ENCODE assay signal across 8 mouse cellular contexts in the genomic region with DNA sequence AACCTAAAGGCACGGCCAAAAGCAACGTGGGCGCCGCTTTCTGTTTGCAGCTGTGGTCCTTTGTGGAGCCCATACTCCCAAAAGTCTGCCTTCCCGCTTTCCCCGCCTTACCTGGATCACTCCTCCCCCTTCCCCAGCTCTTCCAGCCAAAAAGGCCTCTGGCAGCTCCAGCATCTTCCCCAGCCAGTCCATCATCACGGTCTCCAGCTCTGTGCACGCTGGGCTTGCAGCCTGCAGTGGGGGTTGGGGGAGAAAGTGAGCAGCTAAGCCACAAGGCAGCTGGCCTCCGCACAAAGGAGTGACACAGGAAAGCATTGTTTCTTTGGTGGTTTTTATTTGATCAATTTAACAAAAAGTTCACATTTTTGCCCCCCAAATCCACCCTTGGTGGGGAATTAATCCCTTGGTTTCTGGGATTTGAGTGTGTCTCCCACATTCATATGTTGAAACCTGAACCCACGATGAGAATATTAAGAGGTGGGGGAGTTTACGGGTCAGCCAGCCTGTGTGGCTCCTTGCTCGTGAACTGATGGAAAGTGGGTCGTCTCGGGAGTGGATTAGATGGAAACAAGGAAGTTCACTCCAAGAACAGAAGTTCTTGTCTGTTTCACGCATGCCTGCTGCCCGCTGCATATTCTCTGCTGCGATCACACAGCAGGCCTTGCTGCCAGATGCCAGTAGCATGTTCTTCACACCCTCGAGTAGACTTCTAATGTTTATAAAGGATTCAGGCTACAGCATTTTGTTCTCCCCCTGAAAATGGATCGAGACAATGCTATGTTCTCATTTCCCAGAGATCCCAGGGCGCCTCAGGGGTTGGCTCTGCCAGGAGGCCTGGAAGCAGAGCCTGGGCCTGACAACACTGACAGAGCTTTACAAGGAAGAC. TPM values are rescaled to one million over a fixed set of nuclear protein-coding genes. Genes with fewer than 3 reads are reported as not detected.
DNase-seq lines count a peak whose midpoint lies in the region; ATAC-seq and TF ChIP-seq lines count a peak whose summit lies in the region.

No protein-coding gene starts in this region.

- peaks cover 57% of the 10 kb centered on the region for H3K4me1 ChIP-seq in midbrain, embryonic 10.5 days
- H3K4me1 ChIP-seq in midbrain, postnatal 0 days (ENCODE audit: insufficient read depth, low read length), result no peaks in the 10 kb centered on the region; the same call in 1 of the 2 replicates
- peaks cover 39% of the 10 kb centered on the region for H3K4me1 ChIP-seq in forebrain, embryonic 12.5 days
- peaks cover 58% of the 10 kb centered on the region for H3K4me1 ChIP-seq in heart, embryonic 15.5 days (replicated peaks)
- H3K4me1 ChIP-seq in liver, embryonic 12.5 days, result peaks cover 56% of the 10 kb centered on the region

- H3K9me3 ChIP-seq in midbrain, embryonic 10.5 days (replicated peaks), result no peaks in the 10 kb centered on the region
- H3K9me3 ChIP-seq in midbrain, postnatal 0 days (ENCODE audit: low read length), result no peaks in the 10 kb centered on the region
- no peaks in the 10 kb centered on the region for H3K9me3 ChIP-seq in forebrain, embryonic 12.5 days
- no peaks in the 10 kb centered on the region for H3K9me3 ChIP-seq in heart, embryonic 15.5 days (replicated peaks)
- H3K9me3 ChIP-seq in liver, embryonic 12.5 days (replicated peaks), result no peaks in the 10 kb centered on the region

- H3K4me2 ChIP-seq in midbrain, postnatal 0 days (ENCODE audit: low read depth, low read length, poor library complexity, severe bottlenecking), result no peak overlapping the region
- H3K4me2 ChIP-seq in forebrain, embryonic 12.5 days, result no peak overlapping the region
- no peak overlapping the region for H3K4me2 ChIP-seq in heart, embryonic 15.5 days
- H3K4me2 ChIP-seq in liver, embryonic 12.5 days, result no peak overlapping the region

- H3K27ac ChIP-seq in midbrain, embryonic 10.5 days (replicated peaks), result peak overlapping the region; percentile 83
- H3K27ac ChIP-seq in midbrain, postnatal 0 days (ENCODE audit: low read depth, low read length), result no peak overlapping the region
- H3K27ac ChIP-seq in forebrain, embryonic 12.5 days, result peak overlapping the region; percentile 70
- H3K27ac ChIP-seq in heart, embryonic 15.5 days, result peak overlapping the region; percentile 85
- 0 out of 2 replicates have a peak overlapping the region, but pooled peaks have one; percentile 25 for H3K27ac ChIP-seq in liver, embryonic 12.5 days

- DNase-seq in midbrain, embryonic 10.5 days (ENCODE audit: low spot score), result peak; percentile 64
- DNase-seq in midbrain, postnatal 0 days (ENCODE audit: low spot score), result no peak
- DNase-seq in urinary bladder, postnatal 25 days (ENCODE audit: low spot score), result peak; percentile 29
- no peak for DNase-seq in cerebellum, adult 9-11 months
- no peak for DNase-seq in adrenal gland, postnatal 10 days

- no peaks in the 10 kb centered on the region for H3K36me3 ChIP-seq in midbrain, embryonic 10.5 days
- H3K36me3 ChIP-seq in midbrain, postnatal 0 days (ENCODE audit: insufficient read depth, low read length), result no peaks in the 10 kb centered on the region
- H3K36me3 ChIP-seq in forebrain, embryonic 12.5 days (replicated peaks), result no peaks in the 10 kb centered on the region
- no peaks in the 10 kb centered on the region for H3K36me3 ChIP-seq in heart, embryonic 15.5 days
- H3K36me3 ChIP-seq in liver, embryonic 12.5 days, result no peaks in the 10 kb centered on the region

- no peak for ATAC-seq in midbrain, postnatal 0 days (ENCODE audit: low FRiP score)
- peak; percentile 42; the same call in 1 of the 2 replicates for ATAC-seq in forebrain, embryonic 12.5 days (ENCODE audit: low FRiP score)
- peak; percentile 63 for ATAC-seq in heart, embryonic 15.5 days (replicated peaks; ENCODE audit: insufficient number of reproducible peaks, insufficient read depth, low FRiP score, low read depth)
- ATAC-seq in liver, embryonic 12.5 days, result no peak

- 46% methylated on average over 20 of the region's 20 CpGs for WGBS in midbrain, embryonic 10.5 days
- WGBS in midbrain, postnatal 0 days, result 40% methylated on average over 20 of the region's 20 CpGs
- WGBS in forebrain, embryonic 12.5 days, result 38% methylated on average over 20 of the region's 20 CpGs
- 55% methylated on average over 20 of the region's 20 CpGs for WGBS in heart, embryonic 15.5 days
- WGBS in liver, embryonic 12.5 days (ENCODE audit: insufficient replicate concordance), result 56% methylated on average over 20 of the region's 20 CpGs

- no peak for TF ChIP-seq CTCF in midbrain, postnatal 0 days (IDR thresholded peaks at IDR 0.05)

- H3K9ac ChIP-seq in midbrain, postnatal 0 days (replicated peaks; ENCODE audit: low read length, poor library complexity, severe bottlenecking), result no peak overlapping the region
- H3K9ac ChIP-seq in forebrain, embryonic 12.5 days, result 0 out of 2 replicates have a peak overlapping the region, but pooled peaks have one; percentile 1
- H3K9ac ChIP-seq in heart, embryonic 15.5 days, result no peak overlapping the region
- no peak overlapping the region for H3K9ac ChIP-seq in liver, embryonic 12.5 days

- H3K4me3 ChIP-seq in midbrain, embryonic 10.5 days, result no peak overlapping the region
- no peak overlapping the region for H3K4me3 ChIP-seq in midbrain, postnatal 0 days (ENCODE audit: low read depth, low read length)
- H3K4me3 ChIP-seq in forebrain, embryonic 12.5 days (replicated peaks), result no peak overlapping the region
- no peak overlapping the region for H3K4me3 ChIP-seq in heart, embryonic 15.5 days
- no peak overlapping the region for H3K4me3 ChIP-seq in liver, embryonic 12.5 days

- peaks cover 20% of the 10 kb centered on the region for H3K27me3 ChIP-seq in midbrain, embryonic 10.5 days (ENCODE audit: low read depth, poor library complexity, severe bottlenecking)
- no peaks in the 10 kb centered on the region for H3K27me3 ChIP-seq in midbrain, postnatal 0 days (ENCODE audit: insufficient read depth, low read length)
- 0 out of 2 replicates have a peak, but pooled peaks cover 5% of the 10 kb centered on the region for H3K27me3 ChIP-seq in forebrain, embryonic 12.5 days
- no peaks in the 10 kb centered on the region for H3K27me3 ChIP-seq in heart, embryonic 15.5 days
- no peaks in the 10 kb centered on the region for H3K27me3 ChIP-seq in liver, embryonic 12.5 days (replicated peaks)

RNA-seq across cellular contexts. Expression of a gene that starts 24.7 kb away (rescaled TPM):
- polyA plus RNA-seq in midbrain, embryonic 10.5 days (2016; fragmentation: Nextera tagmentation; extraction: Ambion mirVana), result 13.6 and 15.8 TPM in 2 replicates
- 27.4 and 35.0 TPM in 2 replicates for total RNA-seq in midbrain, postnatal 0 days (2014; rRNA removed)
- 23.0 and 23.4 TPM in 2 replicates for polyA plus RNA-seq in midbrain, postnatal 0 days (2015; fragmentation: Nextera tagmentation; extraction: Ambion mirVana)
- polyA plus RNA-seq in forebrain, embryonic 12.5 days (2016; fragmentation: Nextera tagmentation; extraction: Ambion mirVana), result 7.3 and 7.7 TPM in 2 replicates
- polyA plus RNA-seq in heart, embryonic 15.5 days (2015; fragmentation: Nextera tagmentation; extraction: Ambion mirVana), result 92.1 and 115 TPM in 2 replicates
- 9.3 and 10.4 TPM in 2 replicates for polyA plus RNA-seq in liver, embryonic 12.5 days (2016; fragmentation: Nextera tagmentation; extraction: Ambion mirVana)
- 10 to 100 TPM; 72.6 to 85.6 TPM for total RNA-seq in adrenal gland, postnatal 10 days (2021)

Comparison
In these comparisons a context has a peak if more than half of its experiments do, and no peak if none do; other contexts are left out.
1. DNase-seq: peak in midbrain, embryonic 10.5 days (single experiment) and urinary bladder, postnatal 25 days (single experiment); none in midbrain, postnatal 0 days (single experiment), cerebellum, adult 9-11 months (single experiment) and adrenal gland, postnatal 10 days (single experiment).
2. ATAC-seq: peak in forebrain, embryonic 12.5 days (single experiment) and heart, embryonic 15.5 days (single experiment); none in midbrain, postnatal 0 days (single experiment) and liver, embryonic 12.5 days (single experiment).